Mouse (Mus musculus) liver, postnatal 0 days (tissue): ENCODE data around the gene Ficd. TPM values are rescaled to one million over a fixed set of nuclear protein-coding genes. Genes with fewer than 3 reads are reported as not detected.

Experiments
- ATAC-seq: fragments of 200-750 bp; cut with Nextera tagmentation; 2 replicates; pipeline ENCODE4 v1.8.0; 2017; ENCODE audit warnings: mild to moderate bottlenecking, moderate library complexity
- DNase-seq: peaks from one replicate; pipeline ENCODE4 v3.0.0-alpha.2; 2016
- H3K27ac ChIP-seq: fragments of 300-500 bp; sonication (generic); 2 replicates; pipeline ENCODE4 v1.5.1; 2014; ENCODE audit warnings: antibody characterized with exemption, moderate library complexity, mild to moderate bottlenecking, low read depth
- H3K27me3 ChIP-seq: fragments of 300-500 bp; sonication (generic); 2 replicates; pipeline ENCODE4 v1.6.1; 2014; ENCODE audit warnings: low read length, control low read depth, mixed read lengths; ENCODE audit not compliant: insufficient read depth
- H3K36me3 ChIP-seq: fragments of 300-500 bp; sonication (generic); replicated peaks from 2 replicates; pipeline ENCODE4 v1.6.1; 2014; ENCODE audit warnings: mild to moderate bottlenecking, control low read depth, low read length, moderate library complexity, mixed read lengths; ENCODE audit not compliant: insufficient read depth
- H3K4me1 ChIP-seq: fragments of 300-500 bp; sonication (generic); 2 replicates; pipeline ENCODE4 v1.6.1; 2014; ENCODE audit warnings: antibody characterized with exemption, mild to moderate bottlenecking, control low read depth; ENCODE audit not compliant: insufficient read depth
- H3K4me2 ChIP-seq: fragments of 300-500 bp; sonication (generic); 2 replicates; pipeline ENCODE4 v1.6.1; 2014; ENCODE audit warnings: low read depth, mild to moderate bottlenecking, low read length, moderate library complexity, mixed read lengths
- H3K4me3 ChIP-seq: fragments of 300-500 bp; sonication (generic); 2 replicates; pipeline ENCODE4 v1.5.1; 2014; ENCODE audit warnings: low read depth, low read length
- H3K9ac ChIP-seq: fragments of 300-500 bp; sonication (generic); replicated peaks from 2 replicates; pipeline ENCODE4 v1.6.1; 2014; ENCODE audit warnings: mild to moderate bottlenecking, moderate library complexity
- H3K9me3 ChIP-seq: fragments of 300-500 bp; sonication (generic); 2 replicates; pipeline ENCODE4 v1.6.1; 2016; ENCODE audit warnings: mild to moderate bottlenecking, control low read depth, low read length, mixed read lengths
- CTCF ChIP-seq: sonication (generic); IDR thresholded peaks from 2 replicates; pipeline ENCODE4 v1.5.1; 2016; ENCODE audit warnings: antibody characterized with exemption, low read depth
- EP300 ChIP-seq: IDR thresholded peaks from 2 replicates; pipeline ENCODE4 v1.6.1; 2016; ENCODE audit warnings: antibody characterized with exemption, low read depth, mild to moderate bottlenecking
- WGBS: fragments of 180-500 bp; shearing (Covaris S2); extraction: QIAGEN DNeasy Blood & Tissue Kit; methylation state at CpG from one replicate; pipeline ENCODE4 v1.1.7; 2014; ENCODE audit not compliant: insufficient replicate concordance; 5-methylcytosine and 5-hydroxymethylcytosine counted together
- polyA plus RNA-seq: library from polyadenylated mRNA; unstranded; fragments of >200 nt; fragmentation: Nextera tagmentation; extraction: Ambion mirVana; gene quantifications from 2 replicates; pipeline ENCODE4 v1.2.1, GENCODE M21; 2015

Gene Ficd
- polyA plus RNA-seq, 1 experiment from 2014 or later, result 2.8 TPM

- peak overlapping the region; percentile 93 for H3K9ac ChIP-seq
- DNase-seq (peak; percentile 87), ATAC-seq (peak; percentile 82)
- under 1% methylated on average over 93 of the region's 97 CpGs for WGBS
- peaks cover 29% of the 10 kb centered on the region for H3K4me1 ChIP-seq
- H3K27me3 ChIP-seq, result no peaks in the 10 kb centered on the region
- H3K27ac ChIP-seq, result peak overlapping the region; percentile 92
- peaks cover 25% of the 10 kb centered on the region for H3K36me3 ChIP-seq
- peak overlapping the region; percentile 97 for H3K4me2 ChIP-seq
- no peaks in the 10 kb centered on the region for H3K9me3 ChIP-seq
- no peak for TF ChIP-seq CTCF
- peak; percentile 90 for TF ChIP-seq EP300
- peak overlapping the region; percentile 88 for H3K4me3 ChIP-seq
Measured at GRCm38 (mm10) chr5:113771213-113772162, 35.9 kb downstream of the Ficd start.

GRCm38 (mm10) chr5:113772450-113772895, 36.9 kb downstream of the Ficd start, which contains the start of the genes Sart3 and Iscu:
Gene Sart3, minus strand, starts transcription at chr5:113772510.
Gene Iscu, plus strand, starts transcription at chr5:113772748.
- WGBS, result under 1% methylated on average over 43 of the region's 49 CpGs

DNA sequence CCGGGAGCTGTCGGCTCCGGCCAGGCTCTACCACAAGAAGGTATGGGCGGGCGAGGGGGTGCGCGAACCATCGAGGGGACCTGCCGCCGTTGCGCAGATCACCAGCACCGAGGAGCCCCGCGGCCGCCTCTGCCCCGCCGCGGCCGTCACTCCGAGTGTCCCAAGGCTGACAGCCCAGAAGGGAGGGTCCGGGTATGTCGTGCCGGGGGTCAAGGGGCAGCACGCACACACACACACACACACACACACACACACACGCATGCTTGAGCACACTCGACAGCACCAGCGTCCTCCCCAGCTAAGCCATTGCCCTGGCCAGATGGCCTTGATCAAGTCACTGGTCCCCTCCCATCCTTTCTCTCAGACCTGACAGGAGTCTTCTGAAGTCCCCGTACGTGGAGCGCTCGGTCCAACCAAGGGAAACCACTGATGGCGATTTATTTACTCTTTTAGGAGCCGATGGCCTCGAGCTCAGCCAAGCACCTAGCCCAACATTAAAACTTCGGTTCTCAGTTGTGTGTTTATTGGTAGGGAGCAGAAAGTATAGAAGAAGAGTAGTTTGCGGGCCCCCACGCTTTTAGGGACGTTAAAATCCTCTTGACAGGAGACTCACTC, 37.4 kb downstream of the Ficd start:
- ATAC-seq (peak; percentile 14), DNase-seq (no peak)
- Histone ChIP-seq H3K9me3 (no peaks in the 10 kb centered on the region), H3K27me3 (no peaks in the 10 kb centered on the region), H3K27ac (peak overlapping the region; percentile 76), H3K9ac (peak overlapping the region; percentile 85), H3K4me1 (peaks cover 29% of the 10 kb centered on the region), H3K4me3 (peak overlapping the region; percentile 88), H3K4me2 (peak overlapping the region; percentile 97), H3K36me3 (peaks cover 34% of the 10 kb centered on the region)
- WGBS, result 2% methylated on average over 29 of the region's 38 CpGs
- TF ChIP-seq EP300, result no peak
- no peak for TF ChIP-seq CTCF

More at GRCm38 (mm10) chr5:113772450-113772895, 36.9 kb downstream of the Ficd start, which contains the start of the genes Sart3 and Iscu:
- Histone ChIP-seq H3K4me1 (peaks cover 29% of the 10 kb centered on the region), H3K36me3 (peaks cover 31% of the 10 kb centered on the region), H3K27me3 (no peaks in the 10 kb centered on the region), H3K9ac (peak within 1 kb of the TSS; percentile 93), H3K27ac (peak within 1 kb of the TSS; percentile 92), H3K4me3 (peak within 1 kb of the TSS; percentile 88), H3K9me3 (no peaks in the 10 kb centered on the region), H3K4me2 (peak within 1 kb of the TSS; percentile 97)
- TF ChIP-seq CTCF (no peak), EP300 (no peak)
- ATAC-seq, result peak; percentile 82
- DNase-seq, result peak; percentile 96

DNA sequence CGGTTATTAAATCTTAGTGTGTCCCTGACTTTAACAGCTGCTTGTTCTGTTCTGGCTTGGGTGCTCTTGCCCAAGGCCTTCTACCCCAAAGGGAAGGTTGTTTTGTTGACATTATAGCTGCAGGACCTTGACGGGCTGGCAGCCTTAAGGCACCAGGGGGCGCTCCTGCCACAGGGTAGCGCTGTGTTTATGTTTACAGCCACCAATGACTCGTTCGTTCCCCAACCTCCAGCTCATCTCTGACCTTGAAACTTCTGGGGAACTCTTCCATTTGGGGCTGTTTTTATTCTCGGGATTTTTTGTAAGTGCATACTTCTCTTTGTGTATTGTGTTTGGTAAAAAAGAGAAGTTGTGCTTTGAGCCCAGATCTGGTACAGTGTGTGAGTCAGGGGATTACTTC, 38.1 kb downstream of the Ficd start:
- 0% methylated on average over 7 of the region's 7 CpGs for WGBS

GRCm38 (mm10) chr5:113775585-113775984, 40.0 kb downstream of the Ficd start:
- Histone ChIP-seq H3K9ac (peak overlapping the region; percentile 16; the same call in 1 of the 2 replicates), H3K36me3 (peaks cover 35% of the 10 kb centered on the region), H3K27ac (peak overlapping the region; percentile 71), H3K4me3 (no peak overlapping the region), H3K4me2 (no peak overlapping the region), H3K4me1 (peaks cover 22% of the 10 kb centered on the region), H3K9me3 (no peaks in the 10 kb centered on the region), H3K27me3 (no peaks in the 10 kb centered on the region)
- 77% methylated on average over 10 of the region's 10 CpGs for WGBS
- DNase-seq (no peak), ATAC-seq (no peak)
- no peak for TF ChIP-seq CTCF
- TF ChIP-seq EP300, result no peak

More for the DNA sequence above, 38.1 kb downstream of the Ficd start:
- ATAC-seq (peak; percentile 37), DNase-seq (peak; percentile 94)
- H3K4me2 ChIP-seq, result peak overlapping the region; percentile 97
- H3K27me3 ChIP-seq, result no peaks in the 10 kb centered on the region
- H3K36me3 ChIP-seq, result peaks cover 37% of the 10 kb centered on the region
- peak overlapping the region; percentile 76 for H3K27ac ChIP-seq
- peak overlapping the region; percentile 85 for H3K9ac ChIP-seq
- peaks cover 29% of the 10 kb centered on the region for H3K4me1 ChIP-seq
- H3K4me3 ChIP-seq, result peak overlapping the region; percentile 88
- no peaks in the 10 kb centered on the region for H3K9me3 ChIP-seq
- TF ChIP-seq CTCF (peak; percentile 99), EP300 (no peak)
